Mouse (Mus musculus): ENCODE data around the gene Dglucy.

DNA sequence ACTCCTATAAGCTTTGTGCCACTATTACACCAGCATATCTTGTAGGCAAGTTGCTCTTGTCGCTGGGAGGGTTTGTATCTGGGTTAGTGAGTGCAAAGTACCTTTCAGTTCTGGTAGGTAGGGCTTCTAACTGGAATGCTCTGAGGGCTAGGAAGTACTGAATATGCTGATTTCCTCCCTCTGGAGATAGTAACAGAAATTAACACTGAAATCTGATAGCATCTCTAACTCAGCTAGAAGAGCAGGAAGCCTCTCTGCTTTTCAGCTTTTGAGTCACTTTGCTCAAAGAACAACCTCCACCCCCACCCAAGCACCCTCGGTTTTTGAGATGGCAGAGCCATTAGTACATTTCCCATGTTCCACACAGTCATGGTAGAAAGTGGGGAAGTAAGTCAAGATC is 36.4 kb upstream of the Dglucy start:
- no peak for TF ChIP-seq EP300 (IDR thresholded peaks at IDR 0.05; ENCODE audit: low read depth)
- no peak for TF ChIP-seq CTCF (IDR thresholded peaks at IDR 0.05; ENCODE audit: low read depth)
